Mouse (Mus musculus) limb, embryonic 11.5 days (tissue): ENCODE results near the gene Susd6. TPM values are rescaled to one million over a fixed set of nuclear protein-coding genes. Genes with fewer than 3 reads are reported as not detected.

ENCODE experiments used
- ATAC-seq: fragments of 200-750 bp; cut with Nextera tagmentation; 2 replicates; pipeline ENCODE4 v1.8.0; 2017; ENCODE audit warnings: low read depth; ENCODE audit not compliant: insufficient number of reproducible peaks, low FRiP score, low TSS enrichment
- DNase-seq: peaks from one replicate; pipeline ENCODE4 v3.0.0-alpha.2; 2015; ENCODE audit warnings: low spot score
- H3K27ac ChIP-seq: fragments of 300-500 bp; sonication (generic); replicated peaks from 2 replicates; pipeline ENCODE4 v1.5.1; 2014; ENCODE audit warnings: low read depth, mild to moderate bottlenecking, low read length
- H3K27me3 ChIP-seq: fragments of 300-500 bp; sonication (generic); 2 replicates; pipeline ENCODE4 v1.6.1; 2014; ENCODE audit warnings: mild to moderate bottlenecking, low read length, mixed read lengths; ENCODE audit not compliant: control insufficient read depth, insufficient read depth
- H3K36me3 ChIP-seq: fragments of 300-500 bp; sonication (generic); 2 replicates; pipeline ENCODE4 v1.6.1; 2014; ENCODE audit warnings: mild to moderate bottlenecking, low read length, moderate library complexity, mixed read lengths; ENCODE audit not compliant: control insufficient read depth, insufficient read depth
- H3K4me1 ChIP-seq: fragments of 300-500 bp; sonication (generic); 2 replicates; pipeline ENCODE4 v1.6.1; 2014; ENCODE audit warnings: low read length, mixed read lengths; ENCODE audit not compliant: control insufficient read depth, insufficient read depth
- H3K4me2 ChIP-seq: fragments of 300-500 bp; sonication (generic); 2 replicates; pipeline ENCODE4 v1.6.1; 2014; ENCODE audit warnings: low read depth, mild to moderate bottlenecking, moderate library complexity; ENCODE audit not compliant: severe bottlenecking
- H3K4me3 ChIP-seq: fragments of 300-500 bp; sonication (generic); 2 replicates; pipeline ENCODE4 v1.5.1; 2014; ENCODE audit warnings: low read depth, low read length
- H3K9ac ChIP-seq: fragments of 300-500 bp; sonication (generic); 2 replicates; pipeline ENCODE4 v1.6.1; 2014; ENCODE audit warnings: mild to moderate bottlenecking, low read length
- H3K9me3 ChIP-seq: fragments of 300-500 bp; sonication (generic); 2 replicates; pipeline ENCODE4 v1.6.1; 2016; ENCODE audit warnings: low read length; ENCODE audit not compliant: control insufficient read depth
- WGBS: fragments of 180-500 bp; shearing (Covaris S2); extraction: QIAGEN DNeasy Blood & Tissue Kit; methylation state at CpG from one replicate; pipeline ENCODE4 v1.1.7; 2014; 5-methylcytosine and 5-hydroxymethylcytosine counted together
- polyA plus RNA-seq: library from polyadenylated mRNA; unstranded; fragments of >200 nt; fragmentation: Nextera tagmentation; extraction: Ambion mirVana; gene quantifications from 2 replicates; pipeline ENCODE4 v1.2.1, GENCODE M21; 2014

Susd6 gene
- polyA plus RNA-seq, 1 experiment from 2014 or later: 14.3 TPM

DNA sequence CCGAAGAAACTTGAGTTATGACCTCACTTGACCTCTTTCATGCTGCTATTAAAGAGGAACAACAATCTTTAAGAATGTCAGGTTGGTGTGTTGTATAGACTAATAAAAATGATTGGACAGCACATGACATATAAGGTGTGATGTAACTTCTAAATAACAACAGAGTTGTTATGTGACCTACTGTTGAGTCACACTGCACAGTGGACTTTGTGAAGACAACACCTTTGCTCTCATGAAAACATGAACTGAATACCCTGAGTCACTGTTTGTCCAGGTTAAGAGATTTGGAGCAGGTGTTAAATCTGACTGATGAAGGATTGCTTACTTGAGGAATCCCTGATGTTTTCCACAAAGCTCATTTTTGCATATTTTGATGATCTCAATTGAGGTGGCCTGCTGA is 42.0 kb downstream of the Susd6 start:
- no peak overlapping the region for H3K4me3 ChIP-seq
- no peaks in the 10 kb centered on the region for H3K9me3 ChIP-seq
- no peak overlapping the region for H3K4me2 ChIP-seq
- no peak overlapping the region for H3K27ac ChIP-seq
- H3K4me1 ChIP-seq: no peaks in the 10 kb centered on the region
- DNase-seq: no peak
- H3K36me3 ChIP-seq: no peaks in the 10 kb centered on the region
- WGBS: 73% methylated on average over 1 of the region's 1 CpGs
- no peak overlapping the region for H3K9ac ChIP-seq
- no peak for ATAC-seq
- no peaks in the 10 kb centered on the region for H3K27me3 ChIP-seq

DNA sequence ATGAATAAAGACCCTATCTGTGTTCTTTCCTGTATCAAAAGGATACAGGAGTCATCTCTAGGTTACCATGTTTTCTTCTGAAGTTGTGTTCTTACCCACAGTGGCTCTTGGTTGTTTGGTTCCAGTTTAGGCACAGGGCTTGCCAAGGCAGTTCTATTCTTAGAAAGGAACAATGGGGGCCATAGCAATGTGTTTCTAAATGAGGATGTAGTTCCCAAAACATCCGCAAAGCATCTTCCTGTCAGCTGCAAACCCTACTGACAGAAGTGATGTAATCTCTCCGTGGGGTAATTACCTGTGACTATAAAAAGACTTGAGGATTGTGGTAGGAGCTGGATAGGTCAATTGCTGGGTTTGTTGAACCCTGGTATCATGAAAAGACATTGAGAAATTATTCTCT is 43.2 kb downstream of the Susd6 start:
- no peak for ATAC-seq
- Histone ChIP-seq H3K9me3 (no peaks in the 10 kb centered on the region), H3K4me1 (no peaks in the 10 kb centered on the region), H3K9ac (no peak overlapping the region), H3K27me3 (no peaks in the 10 kb centered on the region), H3K4me3 (no peak overlapping the region), H3K4me2 (no peak overlapping the region), H3K27ac (no peak overlapping the region), H3K36me3 (no peaks in the 10 kb centered on the region)
- DNase-seq: no peak
- 75% methylated on average over 2 of the region's 2 CpGs for WGBS

DNA sequence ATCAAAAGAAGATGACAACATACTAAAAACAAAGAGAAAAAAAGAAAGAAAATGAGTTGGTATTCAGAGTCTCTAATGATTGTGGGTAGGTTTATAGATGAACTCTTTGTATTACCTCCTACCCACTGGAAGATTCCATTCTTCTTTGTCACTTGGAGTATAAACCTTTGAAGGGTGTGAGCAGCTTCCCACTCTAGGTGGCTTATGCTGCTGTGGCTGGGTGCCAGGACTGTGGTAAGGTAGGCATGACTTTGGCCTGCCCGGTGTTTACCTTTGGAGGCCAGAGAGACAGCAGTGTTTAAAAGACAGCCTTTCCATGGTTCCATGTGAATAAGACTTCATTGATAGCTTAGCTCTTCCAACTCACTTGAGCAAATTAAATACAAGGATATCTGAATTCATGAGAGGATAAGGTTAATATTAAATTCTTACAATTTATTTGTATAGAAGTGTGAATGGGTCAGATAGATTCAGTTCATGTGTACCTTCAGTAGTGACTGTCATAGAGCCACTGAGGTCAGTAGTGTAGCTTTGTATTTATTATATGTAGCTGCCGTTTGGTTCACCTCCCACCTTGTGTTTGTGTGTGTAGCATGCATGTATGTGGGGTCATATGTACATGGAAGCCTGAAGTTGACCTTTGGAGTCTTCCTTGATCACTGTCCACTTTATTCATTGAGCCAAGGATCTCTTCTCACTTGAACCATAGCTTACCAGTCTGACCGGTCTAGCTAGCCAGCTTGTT is 44.0 kb downstream of the Susd6 start:
- no peak overlapping the region for H3K27ac ChIP-seq
- no peak for DNase-seq

DNA sequence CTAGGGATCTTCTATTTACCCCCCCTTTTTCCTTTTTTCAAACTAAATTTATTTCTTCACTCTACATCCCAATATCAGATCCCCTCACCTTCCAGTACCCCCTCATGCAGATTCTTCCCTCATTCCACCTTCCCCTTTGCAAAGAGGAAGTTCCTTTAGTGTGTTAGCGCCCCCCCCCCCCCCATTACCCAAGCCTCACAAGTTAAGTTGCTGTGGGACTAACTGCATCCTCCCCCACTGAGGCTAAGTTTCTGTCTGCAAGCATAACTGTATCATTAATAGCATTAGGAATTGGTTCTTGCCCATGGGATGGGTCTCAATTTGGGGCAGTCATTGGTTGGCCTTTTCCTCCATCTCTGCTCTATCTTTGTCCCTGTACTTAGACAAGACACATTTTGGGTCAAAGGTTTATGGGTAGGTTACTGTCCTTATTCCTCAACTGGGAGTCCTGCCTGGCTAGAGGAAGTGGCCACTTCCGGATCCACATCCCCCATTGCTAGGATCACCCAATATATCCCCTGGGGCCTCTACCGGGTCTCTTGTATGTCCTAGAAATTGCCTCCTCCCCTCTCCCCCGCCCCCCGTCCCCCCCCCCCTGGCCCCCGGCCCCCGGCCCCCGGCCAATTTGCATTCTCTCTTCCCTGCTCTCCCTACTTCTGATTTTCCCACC is 44.7 kb downstream of the Susd6 start:
- WGBS: 86% methylated on average over 5 of the region's 8 CpGs
- Histone ChIP-seq H3K27ac (no peak overlapping the region), H3K4me1 (no peaks in the 10 kb centered on the region), H3K4me2 (no peak overlapping the region), H3K9ac (no peak overlapping the region), H3K9me3 (no peaks in the 10 kb centered on the region), H3K27me3 (no peaks in the 10 kb centered on the region), H3K4me3 (no peak overlapping the region), H3K36me3 (no peaks in the 10 kb centered on the region)
- ATAC-seq (no peak), DNase-seq (no peak)

More for the DNA sequence above, 44.0 kb downstream of the Susd6 start:
- H3K27me3 ChIP-seq: no peaks in the 10 kb centered on the region
- WGBS: 95% methylated on average over 3 of the region's 3 CpGs
- H3K36me3 ChIP-seq: no peaks in the 10 kb centered on the region
- no peak for ATAC-seq
- no peak overlapping the region for H3K4me2 ChIP-seq
- no peaks in the 10 kb centered on the region for H3K4me1 ChIP-seq
- no peak overlapping the region for H3K4me3 ChIP-seq
- no peak overlapping the region for H3K9ac ChIP-seq
- H3K9me3 ChIP-seq: no peaks in the 10 kb centered on the region

DNA sequence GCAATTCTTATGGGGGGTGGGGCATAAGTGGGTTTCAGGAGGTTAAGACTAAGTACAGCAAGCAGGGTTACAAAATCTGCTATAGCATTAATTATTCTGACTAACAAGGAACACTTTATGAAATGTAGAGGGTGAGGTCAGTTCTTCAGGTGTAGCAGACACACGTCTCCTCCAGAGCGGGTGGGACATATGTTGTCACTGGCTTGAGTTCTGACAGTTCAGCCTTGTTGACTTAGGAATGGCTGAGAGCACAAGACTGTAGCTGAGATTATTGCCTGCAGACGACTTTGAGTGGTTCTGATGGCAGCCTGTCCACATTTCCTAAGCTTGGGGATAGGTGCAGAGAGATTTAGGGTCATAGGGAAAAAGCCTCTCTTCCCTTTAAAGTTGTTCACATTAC is 47.3 kb downstream of the Susd6 start:
- Histone ChIP-seq H3K4me2 (no peak overlapping the region), H3K27ac (no peak overlapping the region), H3K4me1 (no peaks in the 10 kb centered on the region), H3K27me3 (no peaks in the 10 kb centered on the region), H3K9ac (no peak overlapping the region), H3K4me3 (no peak overlapping the region), H3K36me3 (no peaks in the 10 kb centered on the region), H3K9me3 (no peaks in the 10 kb centered on the region)
- DNase-seq (no peak), ATAC-seq (no peak)
- WGBS: 61% methylated on average over 3 of the region's 3 CpGs

DNA sequence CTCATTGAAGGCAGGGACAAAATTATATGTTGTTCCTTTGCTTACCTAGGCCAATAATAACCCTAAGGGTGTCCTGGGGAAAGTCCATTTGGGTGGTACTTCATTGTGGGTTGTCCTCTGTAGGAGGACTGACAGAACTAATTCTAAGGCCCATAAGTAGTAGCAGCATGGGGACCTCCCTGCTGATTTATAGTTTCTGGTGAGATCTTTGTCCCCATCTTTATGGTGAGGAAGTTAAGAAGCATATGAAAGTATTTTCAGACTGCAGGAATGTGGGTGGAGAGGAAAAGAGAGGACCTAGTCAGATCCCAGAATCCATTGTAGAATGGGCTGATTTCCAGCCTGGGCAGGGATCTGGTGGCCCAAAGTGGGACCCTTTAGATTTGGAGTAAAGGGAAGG is 48.0 kb downstream of the Susd6 start:
- Histone ChIP-seq H3K36me3 (no peaks in the 10 kb centered on the region), H3K27ac (no peak overlapping the region), H3K4me1 (no peaks in the 10 kb centered on the region), H3K4me3 (no peak overlapping the region), H3K27me3 (no peaks in the 10 kb centered on the region), H3K9me3 (no peaks in the 10 kb centered on the region), H3K4me2 (no peak overlapping the region), H3K9ac (no peak overlapping the region)
- ATAC-seq (no peak), DNase-seq (no peak)

DNA sequence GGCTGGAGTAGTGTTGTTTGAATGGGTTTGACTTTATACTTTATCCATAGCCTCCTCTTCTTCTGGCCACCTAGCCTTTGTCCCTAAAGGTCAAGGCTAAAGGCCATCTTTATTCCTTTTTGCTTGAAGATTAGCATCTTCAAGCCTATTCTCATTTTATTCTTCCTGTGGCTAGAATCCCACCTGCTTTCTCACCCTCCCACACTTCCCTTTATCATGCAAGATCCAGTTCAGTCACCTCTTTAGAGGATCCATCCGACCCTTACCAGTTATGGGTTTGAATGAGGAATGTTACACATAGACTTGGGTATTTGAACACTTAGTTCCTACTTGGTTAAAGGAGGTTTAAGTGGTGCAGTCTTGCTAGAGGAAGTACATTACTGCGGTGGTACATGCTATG is 48.5 kb downstream of the Susd6 start:
- Histone ChIP-seq H3K9ac (no peak overlapping the region), H3K4me2 (no peak overlapping the region), H3K9me3 (no peaks in the 10 kb centered on the region), H3K4me1 (peaks cover 2% of the 10 kb centered on the region; the same call in 1 of the 2 replicates), H3K36me3 (no peaks in the 10 kb centered on the region), H3K27me3 (no peaks in the 10 kb centered on the region), H3K4me3 (no peak overlapping the region), H3K27ac (no peak overlapping the region)
- 79% methylated on average over 2 of the region's 2 CpGs for WGBS
- DNase-seq (no peak), ATAC-seq (no peak)

DNA sequence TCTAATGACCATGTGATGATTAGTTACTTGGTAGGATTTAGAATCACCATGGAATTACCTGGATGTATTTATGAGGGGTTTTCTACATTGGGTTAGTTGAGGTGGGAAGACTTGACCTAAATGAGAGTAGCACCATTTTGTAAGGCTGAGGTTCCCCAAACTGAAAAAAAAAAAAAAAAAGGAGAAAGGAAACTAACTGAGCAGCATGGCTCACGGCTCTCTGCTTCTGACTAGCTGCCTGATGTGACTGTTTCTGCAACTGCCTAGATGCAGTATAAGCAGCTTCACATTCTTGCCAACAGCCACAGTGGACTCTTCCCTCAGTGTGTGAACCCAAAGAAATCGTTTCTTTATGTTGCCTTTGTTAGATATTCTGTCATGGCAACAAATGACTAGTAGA is 49.3 kb downstream of the Susd6 start:
- 65% methylated on average over 2 of the region's 2 CpGs for WGBS
- H3K36me3 ChIP-seq: no peaks in the 10 kb centered on the region
- ATAC-seq: no peak

More for the DNA sequence above, 49.3 kb downstream of the Susd6 start:
- H3K4me3 ChIP-seq: no peak overlapping the region
- DNase-seq: no peak
- no peaks in the 10 kb centered on the region for H3K27me3 ChIP-seq
- H3K9ac ChIP-seq: no peak overlapping the region
- H3K4me1 ChIP-seq: peaks cover 6% of the 10 kb centered on the region; the same call in 1 of the 2 replicates
- H3K9me3 ChIP-seq: no peaks in the 10 kb centered on the region
- no peak overlapping the region for H3K4me2 ChIP-seq
- no peak overlapping the region for H3K27ac ChIP-seq
